Mouse (Mus musculus) embryonic fibroblast, embryonic 13.5 days (primary cell): Measurements from ENCODE around the gene Nup107.

Source experiments
- CTCF ChIP-seq: IDR thresholded peaks from 2 replicates; pipeline ENCODE4 v1.5.1; 2011; ENCODE audit warnings: mild to moderate bottlenecking, control low read depth, low read length, moderate library complexity, borderline replicate concordance; ENCODE audit not compliant: insufficient read depth
- POLR2A ChIP-seq: IDR thresholded peaks from 2 replicates; pipeline ENCODE4 v1.6.1; 2011; ENCODE audit warnings: low read depth, mild to moderate bottlenecking, control low read depth, low read length, moderate library complexity

- TF ChIP-seq CTCF (no peak), POLR2A (no peak)
Measured at GRCm38 (mm10) chr10:117772364-117773105, 20.0 kb downstream of the Nup107 start.
